Mouse (Mus musculus) limb, embryonic 14.5 days (tissue): ENCODE data around the gene Dbt. TPM values are rescaled to one million over a fixed set of nuclear protein-coding genes. Genes with fewer than 3 reads are reported as not detected.
"Not testable (repeated sequence)": the region's sequence is repeated elsewhere in the genome, so short reads cannot be mapped to it uniquely, and the experiment has no call there.

Source experiments
- ATAC-seq: fragments of 200-750 bp; cut with Nextera tagmentation; 2 replicates; pipeline ENCODE4 v1.8.0; 2017; ENCODE audit warnings: low read depth, moderate number of reproducible peaks, moderate TSS enrichment; ENCODE audit not compliant: low FRiP score
- DNase-seq: peaks from one replicate; pipeline ENCODE4 v3.0.0-alpha.2; 2015; ENCODE audit warnings: low spot score
- H3K27ac ChIP-seq: fragments of 300-500 bp; sonication (generic); replicated peaks from 2 replicates; pipeline ENCODE4 v1.5.1; 2014; ENCODE audit warnings: low read depth, mild to moderate bottlenecking, low read length, moderate library complexity, mixed read lengths
- H3K27me3 ChIP-seq: fragments of 300-500 bp; sonication (generic); 2 replicates; pipeline ENCODE4 v1.6.1; 2014; ENCODE audit warnings: low read length, mixed read lengths; ENCODE audit not compliant: control insufficient read depth, insufficient read depth
- H3K36me3 ChIP-seq: fragments of 300-500 bp; sonication (generic); 2 replicates; pipeline ENCODE4 v1.6.1; 2014; ENCODE audit warnings: mild to moderate bottlenecking, low read length, moderate library complexity, mixed read lengths; ENCODE audit not compliant: control insufficient read depth, insufficient read depth
- H3K4me1 ChIP-seq: fragments of 300-500 bp; sonication (generic); 2 replicates; pipeline ENCODE4 v1.6.1; 2014; ENCODE audit warnings: antibody characterized with exemption, low read length, mixed read lengths; ENCODE audit not compliant: control insufficient read depth, insufficient read depth
- H3K4me2 ChIP-seq: fragments of 300-500 bp; sonication (generic); replicated peaks from 2 replicates; pipeline ENCODE4 v1.6.1; 2014; ENCODE audit warnings: low read depth, mild to moderate bottlenecking, low read length, moderate library complexity; ENCODE audit not compliant: severe bottlenecking
- H3K4me3 ChIP-seq: fragments of 300-500 bp; sonication (generic); replicated peaks from 2 replicates; pipeline ENCODE4 v1.5.1; 2014; ENCODE audit warnings: low read length
- H3K9ac ChIP-seq: fragments of 300-500 bp; sonication (generic); 2 replicates; pipeline ENCODE4 v1.6.1; 2014; ENCODE audit warnings: mild to moderate bottlenecking, low read depth, low read length, moderate library complexity; ENCODE audit not compliant: severe bottlenecking
- H3K9me3 ChIP-seq: fragments of 300-500 bp; sonication (generic); 2 replicates; pipeline ENCODE4 v1.6.1; 2016; ENCODE audit warnings: low read length; ENCODE audit not compliant: control insufficient read depth
- POLR2A ChIP-seq: fragments of 200-500 bp; IDR thresholded peaks from 2 replicates; pipeline ENCODE4 v1.8.0; 2012; ENCODE audit warnings: inconsistent platforms, mild to moderate bottlenecking, moderate library complexity, borderline replicate concordance; ENCODE audit not compliant: insufficient read depth, insufficient read length; ENCODE audit errors: extremely low read depth
- WGBS: fragments of 180-500 bp; shearing (Covaris S2); extraction: QIAGEN DNeasy Blood & Tissue Kit; methylation state at CpG from one replicate; pipeline ENCODE4 v1.1.7; 2014; 5-methylcytosine and 5-hydroxymethylcytosine counted together
- polyA plus RNA-seq, 2 experiments: library from polyadenylated mRNA; depleted of rRNA in 1 of 2; stranded (reverse) in 1 of 2; unstranded in 1 of 2; fragments of >200 nt; fragmentation: Nextera tagmentation in 1 of 2; extraction: Ambion mirVana in 1 of 2; gene quantifications; 2 replicates each; pipeline versions ENCODE4 v1.2.1 to v1.2.3; 2012 to 2014

The Dbt gene
- polyA plus RNA-seq, 2 experiments: 10.6 to 16.1 TPM

DNA sequence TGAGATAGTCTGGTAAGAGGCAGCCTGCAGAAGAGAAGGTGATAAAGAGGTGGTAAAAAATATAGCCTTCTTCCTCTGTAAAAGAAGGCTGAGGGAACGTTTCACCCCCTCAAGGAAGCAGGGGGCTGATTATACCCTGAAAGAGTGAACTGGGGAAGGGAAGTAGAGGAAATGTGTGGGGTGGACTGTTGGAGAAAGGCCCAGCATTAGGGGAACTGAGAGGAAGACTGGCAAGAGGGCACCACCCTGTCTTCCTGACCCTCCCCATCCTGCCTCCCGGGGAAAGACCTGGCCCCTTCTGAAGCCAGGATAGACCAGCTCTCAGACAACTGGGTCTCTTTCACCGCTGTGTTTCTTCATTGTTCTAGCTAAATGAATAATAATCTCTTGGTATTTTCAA lies 29.7 kb downstream of the Dbt start:
- ATAC-seq: no peak
- WGBS: 60% methylated on average over 3 of the region's 3 CpGs
- Histone ChIP-seq H3K27ac (no peak overlapping the region), H3K27me3 (no peaks in the 10 kb centered on the region), H3K9ac (no peak overlapping the region), H3K4me2 (no peak overlapping the region), H3K4me1 (no peaks in the 10 kb centered on the region), H3K4me3 (no peak overlapping the region), H3K36me3 (peaks cover 60% of the 10 kb centered on the region), H3K9me3 (no peaks in the 10 kb centered on the region)
- TF ChIP-seq POLR2A: no peak
- no peak for DNase-seq

DNA sequence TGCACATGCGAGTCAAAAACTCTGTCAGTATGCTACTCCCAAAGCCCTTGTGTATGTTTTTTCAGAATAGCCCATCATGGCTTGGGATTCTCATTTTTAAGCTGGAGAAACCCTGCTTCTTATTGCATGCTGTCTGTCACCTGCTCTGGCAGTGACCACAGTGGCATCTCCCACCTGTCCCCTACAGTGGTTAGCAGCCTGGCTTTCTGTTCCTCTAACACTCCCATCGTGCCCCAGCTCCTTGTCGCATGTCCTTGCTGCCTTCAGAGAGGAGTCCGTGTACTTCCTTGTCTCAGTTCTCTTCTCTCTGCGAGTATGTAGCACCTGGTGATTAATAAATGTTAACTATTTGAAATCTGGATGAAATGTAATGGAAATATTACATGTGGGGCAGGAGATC lies 34.6 kb downstream of the Dbt start:
- DNase-seq (no peak), ATAC-seq (no peak)
- H3K9me3 ChIP-seq: no peaks in the 10 kb centered on the region
- no peak for TF ChIP-seq POLR2A
- no peak overlapping the region for H3K4me3 ChIP-seq
- no peaks in the 10 kb centered on the region for H3K4me1 ChIP-seq
- H3K27ac ChIP-seq: no peak overlapping the region
- peaks cover 47% of the 10 kb centered on the region for H3K36me3 ChIP-seq
- no peak overlapping the region for H3K9ac ChIP-seq
- H3K27me3 ChIP-seq: no peaks in the 10 kb centered on the region
- 88% methylated on average over 5 of the region's 5 CpGs for WGBS
- H3K4me2 ChIP-seq: no peak overlapping the region

DNA sequence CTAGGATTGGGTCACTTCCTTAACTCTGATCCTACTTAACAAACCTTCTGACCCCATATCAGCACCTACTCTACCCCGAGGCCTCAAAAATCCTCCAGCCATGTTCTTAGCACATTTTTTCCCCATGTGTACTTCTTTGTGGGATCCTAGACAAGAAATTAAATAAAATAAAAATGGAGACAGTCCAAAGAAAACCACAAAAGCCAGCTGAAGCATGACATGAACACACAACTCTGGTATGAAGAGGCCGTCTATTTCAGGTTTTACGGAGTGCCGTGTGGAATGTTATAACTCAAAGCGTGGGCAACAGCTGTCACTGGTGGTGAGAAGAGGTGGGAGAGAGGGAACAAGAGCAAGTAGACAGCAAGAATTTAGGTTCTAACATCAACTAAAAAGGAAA lies 38.5 kb downstream of the Dbt start:
- no peaks in the 10 kb centered on the region for H3K9me3 ChIP-seq
- 75% methylated on average over 5 of the region's 5 CpGs for WGBS
- no peak for TF ChIP-seq POLR2A
- H3K27me3 ChIP-seq: no peaks in the 10 kb centered on the region
- no peak overlapping the region for H3K9ac ChIP-seq
- H3K27ac ChIP-seq: no peak overlapping the region
- no peak overlapping the region for H3K4me2 ChIP-seq
- ATAC-seq: no peak
- H3K4me3 ChIP-seq: no peak overlapping the region
- no peak for DNase-seq
- H3K36me3 ChIP-seq: peaks cover 25% of the 10 kb centered on the region
- H3K4me1 ChIP-seq: no peaks in the 10 kb centered on the region

DNA sequence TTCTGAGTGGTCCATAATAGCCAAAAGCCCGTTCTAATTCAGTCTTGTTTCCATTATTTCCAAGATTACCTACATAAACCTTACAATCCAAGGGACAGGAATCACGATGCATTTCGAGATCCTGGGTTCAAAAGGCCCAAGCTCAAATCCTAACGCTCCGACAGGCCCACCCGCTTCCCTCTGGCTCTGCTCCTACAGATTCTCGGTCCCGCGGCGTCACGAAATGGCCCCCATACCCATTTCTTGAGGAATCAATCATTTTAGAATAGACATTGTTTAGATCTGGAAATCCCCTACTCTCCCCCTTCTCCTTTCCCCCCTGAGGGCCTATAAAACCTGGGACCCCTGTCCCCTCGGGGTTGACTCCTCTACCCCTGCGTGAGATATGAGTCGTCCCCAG lies 48.4 kb downstream of the Dbt start:
- 90% methylated on average over 13 of the region's 14 CpGs for WGBS
- not testable (repeated sequence) for H3K27ac ChIP-seq, H3K27me3 ChIP-seq, ATAC-seq, H3K4me3 ChIP-seq, H3K4me1 ChIP-seq, H3K9ac ChIP-seq, H3K36me3 ChIP-seq, H3K4me2 ChIP-seq, DNase-seq, H3K9me3 ChIP-seq

DNA sequence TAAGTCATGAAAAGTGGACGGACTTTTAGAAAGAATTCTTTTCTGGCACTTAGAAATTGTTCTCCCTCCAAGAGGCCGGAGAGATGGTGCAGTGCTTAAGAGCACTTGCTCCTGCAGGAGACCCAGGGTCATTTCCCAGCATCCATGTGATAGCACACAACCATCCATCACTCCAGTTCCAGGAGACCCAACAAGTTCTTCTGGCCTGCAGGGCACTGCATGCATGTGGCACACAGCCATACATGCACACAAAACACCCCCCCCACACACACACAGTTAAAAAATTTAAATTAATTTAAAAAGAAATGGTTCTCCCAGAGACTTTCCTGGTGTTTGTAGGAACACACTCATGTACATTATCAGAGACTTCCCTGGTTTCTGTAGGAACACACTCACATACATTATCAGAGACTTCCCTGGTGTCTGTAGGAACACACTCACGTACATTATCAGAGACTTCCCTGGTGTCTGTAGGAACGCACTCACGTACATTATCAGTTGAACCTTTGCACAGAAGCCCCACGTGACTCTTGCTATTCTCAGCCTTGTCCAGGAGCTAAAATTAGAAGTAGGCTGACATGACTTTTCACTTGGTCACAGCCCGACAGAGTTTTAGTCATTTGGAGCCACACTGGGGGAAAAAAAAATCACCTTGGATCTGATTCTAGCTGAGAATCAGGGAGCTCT lies 49.7 kb downstream of the Dbt start, which contains the start of gene Lrrc39:
TSS of gene Lrrc39 (plus strand) at position 566 of the 687 bp plus-strand sequence.
- no peak for TF ChIP-seq POLR2A
- H3K4me3 ChIP-seq: no peak within 1 kb of the TSS
- no peak within 1 kb of the TSS for H3K9ac ChIP-seq
- no peak within 1 kb of the TSS for H3K27ac ChIP-seq
- no peaks in the 10 kb centered on the region for H3K36me3 ChIP-seq
- H3K4me2 ChIP-seq: no peak within 1 kb of the TSS
- ATAC-seq: no peak
- no peaks in the 10 kb centered on the region for H3K9me3 ChIP-seq
- DNase-seq: no peak
- WGBS: 78% methylated on average over 7 of the region's 7 CpGs
- H3K4me1 ChIP-seq: no peaks in the 10 kb centered on the region
- H3K27me3 ChIP-seq: no peaks in the 10 kb centered on the region

DNA sequence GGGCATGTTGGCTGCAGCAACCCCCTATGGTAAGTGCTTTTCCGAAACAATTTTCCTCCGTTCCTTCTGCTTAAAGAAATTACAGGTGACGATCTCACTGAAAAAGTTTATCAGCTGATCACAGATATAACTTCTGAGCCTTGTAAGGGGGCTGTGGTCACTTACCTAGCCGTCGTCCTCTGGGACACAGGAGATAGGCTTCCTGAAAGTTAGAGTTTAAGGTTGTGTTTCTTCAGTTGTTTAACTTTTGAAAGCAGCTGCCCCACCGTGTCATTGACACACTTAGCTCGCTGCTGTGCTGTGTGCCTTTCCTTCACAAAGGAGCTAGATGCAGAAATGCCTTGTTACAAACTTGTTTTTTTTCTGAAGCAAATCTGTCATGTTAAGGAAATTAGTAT lies 50.2 kb downstream of the Dbt start:
- Histone ChIP-seq H3K4me1 (no peaks in the 10 kb centered on the region), H3K27ac (no peak overlapping the region), H3K27me3 (no peaks in the 10 kb centered on the region), H3K9ac (no peak overlapping the region), H3K9me3 (no peaks in the 10 kb centered on the region), H3K36me3 (no peaks in the 10 kb centered on the region), H3K4me2 (no peak overlapping the region), H3K4me3 (no peak overlapping the region)
- ATAC-seq (no peak), DNase-seq (no peak)
- TF ChIP-seq POLR2A: no peak
- 79% methylated on average over 7 of the region's 7 CpGs for WGBS
